Mouse (Mus musculus): ENCODE data around the gene Usp18. TPM values are rescaled to one million over a fixed set of nuclear protein-coding genes. Genes with fewer than 3 reads are reported as not detected.

Usp18 gene
- total and polyA plus RNA-seq, 2 experiments from 2014 or later = 2.5 to 3.4 TPM

DNA sequence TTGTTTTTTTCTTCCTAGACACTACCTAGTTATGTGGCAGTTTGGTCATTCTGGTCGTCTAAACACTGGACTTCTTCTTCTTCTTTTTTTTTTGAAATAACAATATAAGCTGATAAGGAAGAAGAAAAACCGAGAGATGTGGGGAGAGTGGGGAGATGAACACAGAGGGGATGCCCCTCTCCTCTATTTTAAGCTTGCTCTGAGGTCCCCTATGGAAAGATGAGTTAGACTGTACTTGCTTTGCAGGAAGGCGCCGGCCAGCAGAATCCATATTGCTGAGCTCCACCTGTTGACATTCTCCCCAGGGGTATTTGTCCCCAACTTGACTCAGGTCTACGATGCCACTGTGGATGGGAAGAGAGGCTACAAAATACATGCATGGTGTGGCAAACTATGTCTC is 21.6 kb upstream of the Usp18 start:
- WGBS = 76% methylated on average over 5 of the region's 5 CpGs
- no peak for TF ChIP-seq CTCF (IDR thresholded peaks at IDR 0.05; ENCODE audit: low read depth)

DNA sequence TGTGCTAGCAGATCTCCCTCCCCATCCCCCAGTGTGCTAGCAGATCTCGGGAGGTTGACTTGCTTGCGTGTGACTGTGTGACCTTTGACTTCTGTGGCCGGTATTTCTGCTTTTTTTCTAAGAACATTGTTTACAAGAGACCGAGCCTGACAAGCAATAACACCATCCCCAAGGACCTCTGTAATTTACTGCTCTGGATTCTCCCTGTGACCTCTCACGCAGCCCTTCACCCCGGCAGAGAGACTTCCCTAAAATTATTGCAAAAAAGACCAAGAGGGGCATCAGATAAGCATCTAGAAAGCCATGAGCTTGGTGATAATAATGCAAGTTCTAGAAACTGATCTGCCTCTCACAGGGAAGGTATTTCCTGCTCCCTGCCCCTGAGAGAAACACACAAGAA is 20.7 kb upstream of the Usp18 start:
- TF ChIP-seq CTCF (IDR thresholded peaks at IDR 0.05; ENCODE audit: low read depth) = no peak
- WGBS = 52% methylated on average over 6 of the region's 6 CpGs
- ATAC-seq (no peak), DNase-seq (no peak)
- H3K27ac ChIP-seq (ENCODE audit: low read depth, low read length) = no peak overlapping the region
- no peak overlapping the region for H3K9ac ChIP-seq
- H3K9me3 ChIP-seq (ENCODE audit: low read length) = no peaks in the 10 kb centered on the region
- H3K27me3 ChIP-seq (ENCODE audit: insufficient read depth, low read length) = no peaks in the 10 kb centered on the region
- H3K36me3 ChIP-seq (ENCODE audit: insufficient read depth) = no peaks in the 10 kb centered on the region
- no peak overlapping the region for H3K4me2 ChIP-seq (ENCODE audit: low read depth)
- no peaks in the 10 kb centered on the region for H3K4me1 ChIP-seq (ENCODE audit: insufficient read depth)
- no peak overlapping the region for H3K4me3 ChIP-seq (ENCODE audit: low read depth, low read length)

More for the DNA sequence above, 21.6 kb upstream of the Usp18 start:
- Histone ChIP-seq H3K9ac (no peak overlapping the region), H3K4me3 (ENCODE audit: low read depth, low read length) (no peak overlapping the region), H3K27ac (ENCODE audit: low read depth, low read length) (no peak overlapping the region), H3K9me3 (ENCODE audit: low read length) (no peaks in the 10 kb centered on the region), H3K4me1 (ENCODE audit: insufficient read depth) (no peaks in the 10 kb centered on the region), H3K36me3 (ENCODE audit: insufficient read depth) (no peaks in the 10 kb centered on the region), H3K4me2 (ENCODE audit: low read depth) (no peak overlapping the region), H3K27me3 (ENCODE audit: insufficient read depth, low read length) (no peaks in the 10 kb centered on the region)
- DNase-seq (no peak), ATAC-seq (no peak)

DNA sequence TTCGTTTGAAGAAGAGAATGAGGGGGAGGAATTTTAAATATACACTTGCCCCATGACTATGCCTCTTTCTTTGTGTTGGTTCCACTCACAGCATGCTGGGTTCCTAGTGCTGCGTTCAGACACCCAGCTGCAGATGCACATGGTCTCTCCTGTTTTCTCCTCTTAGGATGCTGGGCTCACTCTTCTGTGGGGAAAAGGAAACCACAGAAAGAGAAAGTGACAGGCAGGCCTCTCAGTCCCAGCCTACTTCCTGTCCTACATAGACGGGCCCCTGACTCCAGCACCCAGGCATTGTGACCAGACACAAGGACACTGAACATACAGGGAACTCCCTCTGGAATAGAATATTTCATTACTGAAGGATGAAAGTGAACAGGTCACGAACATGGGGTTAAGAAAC is 19.7 kb upstream of the Usp18 start:
- Histone ChIP-seq H3K4me2 (ENCODE audit: low read depth) (no peak overlapping the region), H3K9me3 (ENCODE audit: low read length) (no peaks in the 10 kb centered on the region), H3K4me1 (ENCODE audit: insufficient read depth) (no peaks in the 10 kb centered on the region), H3K9ac (no peak overlapping the region), H3K27ac (ENCODE audit: low read depth, low read length) (no peak overlapping the region), H3K27me3 (ENCODE audit: insufficient read depth, low read length) (no peaks in the 10 kb centered on the region), H3K4me3 (ENCODE audit: low read depth, low read length) (no peak overlapping the region), H3K36me3 (ENCODE audit: insufficient read depth) (no peaks in the 10 kb centered on the region)
- no peak for ATAC-seq
- 77% methylated on average over 4 of the region's 4 CpGs for WGBS
- no peak for TF ChIP-seq CTCF (IDR thresholded peaks at IDR 0.05; ENCODE audit: low read depth)
- DNase-seq = no peak

DNA sequence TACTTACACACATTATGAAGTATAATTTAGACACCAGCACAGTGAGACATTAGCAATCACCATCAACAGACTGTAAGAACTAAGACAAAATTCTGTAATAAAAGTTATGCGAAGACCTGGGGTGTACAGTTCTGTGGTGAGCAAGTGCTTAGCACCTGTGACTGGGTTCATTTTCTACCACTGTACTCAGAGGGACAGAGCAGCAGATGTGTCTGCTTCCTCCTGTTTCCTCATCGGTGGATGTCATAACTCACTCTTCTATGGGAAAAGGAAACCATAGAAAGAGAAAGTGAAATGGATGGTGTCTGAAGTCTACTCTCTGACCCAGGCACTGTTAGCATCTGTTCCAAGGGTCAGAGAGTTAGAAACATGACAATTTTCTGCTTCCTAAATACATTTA is 19.0 kb upstream of the Usp18 start:
- Histone ChIP-seq H3K4me3 (ENCODE audit: low read depth, low read length) (no peak overlapping the region), H3K27ac (ENCODE audit: low read depth, low read length) (no peak overlapping the region), H3K36me3 (ENCODE audit: insufficient read depth) (no peaks in the 10 kb centered on the region), H3K4me2 (ENCODE audit: low read depth) (no peak overlapping the region), H3K9ac (no peak overlapping the region), H3K27me3 (ENCODE audit: insufficient read depth, low read length) (no peaks in the 10 kb centered on the region), H3K9me3 (ENCODE audit: low read length) (no peaks in the 10 kb centered on the region), H3K4me1 (ENCODE audit: insufficient read depth) (no peaks in the 10 kb centered on the region)
- DNase-seq (no peak), ATAC-seq (no peak)
- no peak for TF ChIP-seq CTCF (IDR thresholded peaks at IDR 0.05; ENCODE audit: low read depth)
- WGBS = 98% methylated on average over 2 of the region's 2 CpGs

DNA sequence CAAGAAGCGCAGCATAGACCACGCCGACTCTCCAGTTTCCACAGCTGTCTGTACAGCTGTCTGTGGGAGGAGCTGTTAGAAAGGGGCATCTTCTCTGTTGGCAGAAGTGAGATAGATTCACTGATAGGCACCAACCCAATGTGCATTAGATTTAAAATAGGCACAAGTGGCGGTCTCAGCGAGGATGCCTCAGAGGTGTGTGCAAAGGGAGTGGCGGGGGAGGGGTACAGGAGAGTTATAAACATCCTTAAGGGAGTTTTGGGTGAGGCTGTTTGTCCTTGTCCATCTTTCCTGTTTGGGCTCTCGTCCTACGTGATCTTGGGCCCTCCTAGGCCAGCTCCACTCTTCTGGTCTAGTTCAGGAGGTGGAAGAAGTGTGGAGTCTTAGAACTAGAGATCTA is 17.3 kb upstream of the Usp18 start:
- no peaks in the 10 kb centered on the region for H3K4me1 ChIP-seq (ENCODE audit: insufficient read depth)
- WGBS = 82% methylated on average over 8 of the region's 8 CpGs
- no peaks in the 10 kb centered on the region for H3K9me3 ChIP-seq (ENCODE audit: low read length)
- no peak for ATAC-seq
- H3K27ac ChIP-seq (ENCODE audit: low read depth, low read length) = no peak overlapping the region
- no peak overlapping the region for H3K4me2 ChIP-seq (ENCODE audit: low read depth)
- H3K27me3 ChIP-seq (ENCODE audit: insufficient read depth, low read length) = no peaks in the 10 kb centered on the region
- H3K4me3 ChIP-seq (ENCODE audit: low read depth, low read length) = no peak overlapping the region
- DNase-seq = no peak
- no peaks in the 10 kb centered on the region for H3K36me3 ChIP-seq (ENCODE audit: insufficient read depth)
- no peak overlapping the region for H3K9ac ChIP-seq
- TF ChIP-seq CTCF (IDR thresholded peaks at IDR 0.05; ENCODE audit: low read depth) = no peak

DNA sequence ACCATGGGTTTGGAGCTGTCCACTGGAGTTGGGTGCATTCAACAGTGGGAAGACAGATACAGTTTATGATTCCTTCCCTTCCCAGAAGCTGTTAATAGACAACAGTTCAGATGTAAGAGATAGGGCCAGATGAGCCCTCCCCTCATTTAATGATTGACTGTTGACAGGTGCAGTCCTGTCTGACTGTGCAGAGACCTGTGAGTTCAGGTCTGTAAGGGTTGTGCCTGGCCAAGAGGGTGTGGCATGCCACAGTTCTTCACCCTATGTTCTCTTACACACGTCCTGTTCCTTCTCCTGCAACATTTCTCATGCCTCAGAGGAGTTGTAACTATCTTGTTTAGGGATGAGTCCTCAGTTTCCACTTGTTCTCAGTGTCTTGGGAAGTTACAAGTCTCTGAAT is 13.1 kb upstream of the Usp18 start:
- Histone ChIP-seq H3K36me3 (ENCODE audit: insufficient read depth) (no peaks in the 10 kb centered on the region), H3K4me1 (ENCODE audit: insufficient read depth) (no peaks in the 10 kb centered on the region), H3K9me3 (ENCODE audit: low read length) (no peaks in the 10 kb centered on the region), H3K9ac (no peak overlapping the region), H3K4me3 (ENCODE audit: low read depth, low read length) (no peak overlapping the region), H3K4me2 (ENCODE audit: low read depth) (no peak overlapping the region), H3K27ac (ENCODE audit: low read depth, low read length) (no peak overlapping the region), H3K27me3 (ENCODE audit: insufficient read depth, low read length) (no peaks in the 10 kb centered on the region)
- TF ChIP-seq CTCF (IDR thresholded peaks at IDR 0.05; ENCODE audit: low read depth) = no peak
- no peak for ATAC-seq
- DNase-seq = no peak
- WGBS = 64% methylated on average over 1 of the region's 1 CpGs

DNA sequence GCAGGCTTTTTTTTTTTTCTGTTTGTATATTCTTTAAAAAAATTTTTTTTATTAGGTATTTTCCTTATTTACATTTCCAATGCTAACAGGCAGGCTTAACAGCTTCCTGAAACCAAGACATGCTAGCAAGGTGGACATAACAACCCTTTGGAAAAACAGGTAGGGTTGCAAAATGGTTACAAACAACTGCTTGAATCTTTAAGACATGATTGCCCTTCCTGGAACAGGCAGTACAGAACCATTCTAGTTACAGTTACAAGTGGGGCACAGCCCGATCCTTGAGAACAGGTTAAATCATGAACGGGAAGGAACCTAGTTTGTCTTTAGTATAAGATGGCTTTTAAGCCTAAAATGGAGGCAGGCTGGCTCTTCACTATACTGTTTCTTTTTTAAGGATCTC is 9.3 kb upstream of the Usp18 start:
- Histone ChIP-seq H3K4me1 (ENCODE audit: insufficient read depth) (no peaks in the 10 kb centered on the region), H3K4me3 (ENCODE audit: low read depth, low read length) (no peak overlapping the region), H3K9ac (no peak overlapping the region), H3K4me2 (ENCODE audit: low read depth) (no peak overlapping the region), H3K9me3 (ENCODE audit: low read length) (no peaks in the 10 kb centered on the region), H3K27me3 (ENCODE audit: insufficient read depth, low read length) (no peaks in the 10 kb centered on the region), H3K36me3 (ENCODE audit: insufficient read depth) (no peaks in the 10 kb centered on the region), H3K27ac (ENCODE audit: low read depth, low read length) (no peak overlapping the region)
- TF ChIP-seq CTCF (IDR thresholded peaks at IDR 0.05; ENCODE audit: low read depth) = no peak
- ATAC-seq = no peak
- WGBS = 90% methylated on average over 2 of the region's 2 CpGs
- no peak for DNase-seq

DNA sequence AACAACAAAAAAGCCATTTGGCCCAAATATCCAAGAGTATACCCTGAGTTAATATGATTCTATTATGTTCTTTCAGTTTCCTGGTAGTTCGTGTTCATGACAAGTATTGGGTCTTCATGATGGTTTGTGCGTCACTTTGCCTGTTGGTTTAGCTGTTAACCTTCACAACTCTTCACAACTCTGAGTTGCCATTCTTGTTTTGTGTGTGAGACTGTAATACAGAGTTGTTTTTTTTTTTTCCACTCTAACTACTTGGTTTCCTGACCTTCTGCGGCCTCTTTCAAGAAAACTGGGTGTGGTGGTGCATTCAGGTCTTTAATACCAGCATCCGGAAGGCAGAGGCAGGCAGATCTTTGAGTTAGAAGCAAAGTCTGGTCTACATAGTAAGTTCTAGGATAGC is 7.5 kb upstream of the Usp18 start:
- no peaks in the 10 kb centered on the region for H3K9me3 ChIP-seq (ENCODE audit: low read length)
- no peaks in the 10 kb centered on the region for H3K4me1 ChIP-seq (ENCODE audit: insufficient read depth)
- no peaks in the 10 kb centered on the region for H3K36me3 ChIP-seq (ENCODE audit: insufficient read depth)
- no peak overlapping the region for H3K4me2 ChIP-seq (ENCODE audit: low read depth)
- no peak for TF ChIP-seq CTCF (IDR thresholded peaks at IDR 0.05; ENCODE audit: low read depth)
- no peak for DNase-seq
- 91% methylated on average over 4 of the region's 4 CpGs for WGBS
- no peak overlapping the region for H3K4me3 ChIP-seq (ENCODE audit: low read depth, low read length)
- no peak overlapping the region for H3K9ac ChIP-seq
- H3K27ac ChIP-seq (ENCODE audit: low read depth, low read length) = no peak overlapping the region
- no peak for ATAC-seq
- H3K27me3 ChIP-seq (ENCODE audit: insufficient read depth, low read length) = no peaks in the 10 kb centered on the region
